Mouse (Mus musculus): ENCODE data around the gene Tsc1. TPM values are rescaled to one million over a fixed set of nuclear protein-coding genes. Genes with fewer than 3 reads are reported as not detected.
A peak's percentile ranks its signal among the peaks of the same experiment; 100 is the strongest.

Tsc1 gene
- total RNA-seq, 2 experiments from 2014 or later: 53.8 to 57.2 TPM

DNA sequence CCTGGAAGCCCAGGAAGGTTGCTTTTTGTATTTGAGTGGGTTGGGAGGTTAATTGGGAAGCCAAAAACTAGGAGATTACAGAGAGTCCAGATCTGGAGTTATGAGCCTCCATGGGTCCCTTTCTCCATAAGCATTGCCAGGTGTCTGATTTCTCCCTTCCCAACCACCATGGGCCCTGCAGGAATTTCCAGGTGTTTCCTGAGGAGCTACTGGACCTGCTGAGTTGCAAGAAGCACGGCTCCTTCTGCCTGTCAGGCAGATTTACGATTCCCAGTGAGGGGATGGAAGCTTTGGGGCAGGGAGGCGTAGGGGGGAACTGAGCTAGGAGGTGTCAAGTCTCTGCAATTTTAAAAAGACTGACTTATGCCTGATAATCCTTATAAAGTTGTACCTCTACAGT, 24.8 kb downstream of the Tsc1 start:
- DNase-seq (ENCODE audit: extremely low spot score in 1 of 2, low spot score in 2 of 2): no peak
- Histone ChIP-seq H3K4me3 (no peak overlapping the region), H3K27ac (no peak overlapping the region)
- no peak for TF ChIP-seq CTCF (IDR thresholded peaks at IDR 0.05)
- intact Hi-C loops (cut with DNase I): no loop called here

DNA sequence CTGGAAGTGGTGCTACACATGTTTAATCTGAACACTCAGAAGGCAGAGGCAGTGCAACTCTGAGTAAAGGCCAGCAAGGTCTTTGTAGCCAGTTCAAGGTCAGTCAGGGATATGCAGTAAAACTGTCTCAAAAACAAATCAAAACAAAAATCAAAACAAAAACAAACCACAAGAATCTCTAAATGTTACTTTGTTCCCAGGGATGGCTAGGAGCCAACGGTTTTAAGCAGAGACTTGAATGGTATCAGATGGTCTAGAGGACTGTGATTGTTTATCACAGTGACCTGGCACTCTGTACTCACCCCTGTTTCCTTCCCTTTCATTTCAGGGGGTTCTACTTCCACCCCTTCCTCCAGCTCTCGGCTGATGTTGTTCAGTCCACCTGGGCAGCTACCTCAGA, 30.4 kb downstream of the Tsc1 start:
- H3K27ac ChIP-seq: no peak overlapping the region
- no peak for TF ChIP-seq CTCF (IDR thresholded peaks at IDR 0.05)
- no peak overlapping the region for H3K4me3 ChIP-seq
- intact Hi-C loops (cut with DNase I): no loop called here
- DNase-seq (ENCODE audit: extremely low spot score in 1 of 2, low spot score in 2 of 2): no peak

DNA sequence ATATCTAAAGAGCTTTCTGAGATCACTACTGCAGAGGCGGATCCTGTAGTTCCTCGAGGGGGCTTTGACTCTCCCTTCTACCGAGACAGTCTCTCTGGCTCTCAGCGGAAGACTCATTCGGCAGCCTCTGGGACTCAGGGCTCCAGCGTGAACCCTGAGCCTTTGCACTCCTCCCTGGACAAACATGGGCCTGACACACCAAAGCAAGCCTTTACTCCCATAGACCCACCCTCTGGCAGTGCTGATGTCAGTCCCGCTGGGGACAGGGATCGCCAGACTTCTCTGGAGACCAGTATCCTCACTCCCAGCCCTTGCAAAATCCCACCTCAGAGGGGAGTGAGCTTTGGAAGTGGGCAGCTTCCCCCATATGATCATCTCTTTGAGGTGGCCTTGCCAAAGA, 35.0 kb downstream of the Tsc1 start:
- DNase-seq (ENCODE audit: extremely low spot score in 1 of 2, low spot score in 2 of 2): no peak
- no peak for TF ChIP-seq CTCF (IDR thresholded peaks at IDR 0.05)
- intact Hi-C loops (cut with DNase I): no loop called here
- Histone ChIP-seq H3K4me3 (no peak overlapping the region), H3K27ac (no peak overlapping the region)

DNA sequence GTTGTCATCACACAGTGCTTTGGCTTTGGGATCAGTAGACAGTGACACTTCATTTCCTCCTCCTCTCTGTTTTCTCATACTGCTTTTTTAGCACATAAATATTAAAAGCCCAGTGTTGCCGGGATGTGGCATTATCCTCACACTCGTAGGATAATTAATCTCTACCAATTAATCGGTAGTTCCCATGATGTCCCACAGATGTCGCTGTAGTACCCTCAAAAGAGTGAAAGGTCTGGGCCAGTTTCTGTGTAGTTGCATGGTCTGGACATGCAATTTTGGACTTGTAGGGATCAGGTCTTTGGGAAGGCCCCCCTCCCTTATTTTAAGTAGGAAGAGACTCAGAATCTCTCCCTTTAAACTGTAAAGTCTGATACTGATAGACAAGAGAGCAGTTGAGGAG, 39.7 kb downstream of the Tsc1 start:
- peak; percentile 25 to 36 for DNase-seq (ENCODE audit: extremely low spot score in 1 of 2, low spot score in 2 of 2)
- intact Hi-C loops (cut with DNase I): no loop called here
- H3K27ac ChIP-seq: no peak overlapping the region
- H3K4me3 ChIP-seq: no peak overlapping the region
- TF ChIP-seq CTCF (IDR thresholded peaks at IDR 0.05): peak; percentile 64

DNA sequence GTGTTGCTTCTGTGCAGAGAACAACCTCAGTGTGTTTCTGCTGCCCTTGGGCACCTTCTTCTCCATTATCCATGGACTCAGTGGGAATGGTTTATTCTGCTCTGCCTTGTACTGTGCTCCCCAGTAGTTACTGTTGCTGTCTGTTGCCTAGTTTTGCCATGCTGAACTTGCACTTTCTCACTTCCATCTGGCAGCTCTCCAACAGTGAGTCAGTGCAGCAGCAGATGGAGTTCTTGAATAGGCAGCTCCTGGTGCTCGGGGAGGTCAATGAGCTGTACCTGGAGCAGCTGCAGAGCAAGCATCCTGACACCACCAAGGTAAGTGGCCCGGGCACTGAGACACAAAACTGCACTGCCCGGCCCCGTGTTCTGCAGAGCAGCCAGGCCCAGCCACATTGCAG, 40.7 kb downstream of the Tsc1 start:
- Histone ChIP-seq H3K4me3 (no peak overlapping the region), H3K27ac (no peak overlapping the region)
- intact Hi-C loops (cut with DNase I): no loop called here
- TF ChIP-seq CTCF (IDR thresholded peaks at IDR 0.05): no peak
- peak; percentile 40 to 55 for DNase-seq (ENCODE audit: extremely low spot score in 1 of 2, low spot score in 2 of 2)

DNA sequence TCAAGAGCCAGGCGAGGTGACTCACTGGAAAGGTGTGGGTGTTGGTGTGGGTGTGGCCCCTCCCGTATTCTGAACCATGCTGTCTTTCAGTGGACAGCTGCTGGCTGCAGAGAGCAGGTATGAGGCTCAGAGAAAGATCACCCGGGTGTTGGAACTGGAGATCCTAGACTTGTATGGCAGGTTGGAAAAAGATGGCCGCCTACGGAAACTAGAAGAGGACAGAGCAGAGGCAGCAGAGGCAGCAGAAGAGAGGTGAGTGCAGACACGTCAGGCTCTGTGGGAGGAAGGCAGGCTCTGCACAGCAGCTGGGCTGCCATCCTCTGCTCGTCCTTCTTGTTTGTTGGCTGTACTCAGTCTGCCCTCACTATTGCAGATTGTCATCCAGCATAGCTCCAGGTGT, 44.9 kb downstream of the Tsc1 start:
- Histone ChIP-seq H3K27ac (peak overlapping the region; percentile 0; the same call in 1 of the 2 replicates), H3K4me3 (no peak overlapping the region)
- peak; percentile 35 to 40 for DNase-seq (ENCODE audit: extremely low spot score in 1 of 2, low spot score in 2 of 2)
- no peak for TF ChIP-seq CTCF (IDR thresholded peaks at IDR 0.05)
- intact Hi-C loops (cut with DNase I): no loop called here

DNA sequence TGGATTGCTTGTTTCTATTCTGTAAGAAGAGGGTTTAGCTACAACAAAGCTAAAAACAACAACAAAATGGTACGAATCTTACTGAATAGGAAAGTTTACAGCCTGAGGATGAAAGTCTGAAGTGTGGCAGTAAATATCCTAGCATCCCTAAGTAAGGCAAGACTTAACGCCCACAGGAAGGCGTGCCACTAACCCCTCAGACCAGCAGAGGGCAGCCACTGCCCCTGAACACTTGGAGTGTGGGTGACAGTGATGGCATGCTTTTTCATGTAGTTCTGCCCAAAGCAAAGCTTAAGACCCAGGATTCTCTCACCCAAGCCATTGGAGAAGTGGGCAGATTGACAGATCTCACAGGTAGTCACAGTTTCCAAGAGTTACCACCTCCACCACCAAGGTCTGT, 47.4 kb downstream of the Tsc1 start:
- intact Hi-C loops (cut with DNase I): no loop called here
- TF ChIP-seq CTCF (IDR thresholded peaks at IDR 0.05): peak; percentile 54
- H3K27ac ChIP-seq: no peak overlapping the region
- no peak for DNase-seq (ENCODE audit: extremely low spot score in 1 of 2, low spot score in 2 of 2)
- H3K4me3 ChIP-seq: no peak overlapping the region

DNA sequence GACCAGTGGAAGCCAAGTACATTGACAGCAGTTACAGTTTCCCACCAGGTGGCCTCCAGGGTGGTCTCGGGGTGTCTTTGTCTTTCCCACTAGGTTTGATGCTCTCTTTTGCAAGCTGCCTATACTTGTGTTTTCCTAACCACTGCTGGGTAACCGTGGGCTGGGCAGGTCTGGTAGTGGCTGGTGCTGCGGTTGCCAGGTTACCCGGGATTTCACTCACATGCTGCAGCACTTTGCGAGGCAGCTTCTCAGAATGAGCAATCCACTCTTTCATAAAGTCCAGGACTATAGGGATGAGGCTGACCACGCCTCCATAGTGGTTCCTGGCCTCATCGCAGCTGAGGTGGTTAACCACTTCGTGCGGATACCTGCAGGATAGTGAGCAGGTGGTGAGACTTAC, 51.7 kb downstream of the Tsc1 start:
- intact Hi-C loops (cut with DNase I): no loop called here
- H3K4me3 ChIP-seq: no peak overlapping the region
- peak in 1 of 2 experiments; percentile 26 for DNase-seq (ENCODE audit: extremely low spot score in 1 of 2, low spot score in 2 of 2)
- no peak for TF ChIP-seq CTCF (IDR thresholded peaks at IDR 0.05)
- H3K27ac ChIP-seq: no peak overlapping the region

DNA sequence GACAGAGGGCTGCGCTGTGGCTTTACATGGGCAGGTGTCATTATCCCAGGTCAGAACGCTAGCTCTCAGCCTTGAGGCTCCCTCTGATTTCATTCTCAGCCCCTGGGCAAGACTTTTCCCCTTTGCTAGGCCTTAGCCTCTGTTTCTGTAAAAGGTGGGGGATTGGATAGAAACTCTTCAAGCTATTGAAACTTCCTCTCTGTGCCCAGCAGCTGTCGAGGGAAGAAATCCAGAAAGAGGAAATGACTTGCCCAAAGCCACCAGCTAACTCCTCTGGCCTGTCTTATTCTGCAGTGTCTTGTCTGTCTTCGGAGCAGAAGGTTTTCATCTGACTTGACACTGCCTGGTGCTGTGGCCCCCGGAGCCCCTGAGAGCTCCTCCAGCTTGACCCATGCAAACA, 57.5 kb downstream of the Tsc1 start:
- no peak for TF ChIP-seq CTCF (IDR thresholded peaks at IDR 0.05)
- intact Hi-C loops (cut with DNase I): no loop called here
- DNase-seq (ENCODE audit: extremely low spot score in 1 of 2, low spot score in 2 of 2): no peak
- H3K27ac ChIP-seq: no peak overlapping the region
- no peak overlapping the region for H3K4me3 ChIP-seq

DNA sequence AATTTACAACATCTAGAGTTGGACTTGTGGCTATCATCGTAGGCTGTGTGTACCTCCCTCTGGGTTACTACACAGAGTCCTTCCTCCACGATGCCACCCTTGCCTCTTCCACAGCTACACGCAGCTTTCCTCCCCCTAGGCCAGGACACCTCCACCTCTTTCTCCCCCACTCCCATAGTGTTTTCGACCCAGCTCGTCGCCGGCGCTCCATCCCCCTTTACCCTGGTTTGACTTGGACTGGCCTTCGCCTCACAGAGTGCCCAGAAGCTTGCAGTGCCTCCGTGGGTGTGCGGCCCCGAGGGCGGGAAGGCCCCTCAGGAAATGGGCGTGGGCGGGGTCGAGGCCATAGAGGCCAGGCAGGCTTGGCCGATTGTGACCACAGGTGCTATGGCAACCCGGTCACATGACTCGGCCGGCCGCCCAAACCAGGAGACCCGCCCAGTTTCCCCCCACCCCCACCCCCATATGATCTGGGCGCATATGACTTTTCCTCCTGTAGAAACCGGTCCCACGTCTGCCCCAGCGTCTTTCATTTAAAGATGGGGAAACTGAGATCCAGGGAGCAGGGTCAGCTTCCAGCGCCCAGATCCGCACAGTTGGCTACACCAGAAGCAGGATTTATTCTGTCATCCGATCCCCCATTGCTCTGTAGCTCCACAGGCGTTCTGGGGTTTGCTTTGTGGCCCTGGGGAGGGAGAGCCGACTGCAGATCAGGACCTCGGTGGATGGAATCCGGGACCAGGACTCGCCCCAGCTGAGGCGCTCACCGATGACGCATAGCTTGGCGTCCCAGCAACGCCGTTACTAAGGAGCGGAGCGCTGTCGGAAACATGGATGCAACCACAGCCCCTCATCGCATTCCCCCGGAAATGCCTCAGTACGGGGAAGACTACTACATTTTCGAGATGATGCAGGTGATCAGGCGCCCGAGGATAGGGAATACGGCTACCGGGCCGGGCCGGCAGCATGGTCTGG, 58.6 kb downstream of the Tsc1 start, which contains the start of the genes Spaca9 and Ak8:
Gene Spaca9 (minus strand): TSS at position 367 of the 975 bp plus-strand sequence.
Gene Ak8 (plus strand): TSS at position 804 of the 975 bp plus-strand sequence.
- intact Hi-C loops (cut with DNase I): no loop called here

DNA sequence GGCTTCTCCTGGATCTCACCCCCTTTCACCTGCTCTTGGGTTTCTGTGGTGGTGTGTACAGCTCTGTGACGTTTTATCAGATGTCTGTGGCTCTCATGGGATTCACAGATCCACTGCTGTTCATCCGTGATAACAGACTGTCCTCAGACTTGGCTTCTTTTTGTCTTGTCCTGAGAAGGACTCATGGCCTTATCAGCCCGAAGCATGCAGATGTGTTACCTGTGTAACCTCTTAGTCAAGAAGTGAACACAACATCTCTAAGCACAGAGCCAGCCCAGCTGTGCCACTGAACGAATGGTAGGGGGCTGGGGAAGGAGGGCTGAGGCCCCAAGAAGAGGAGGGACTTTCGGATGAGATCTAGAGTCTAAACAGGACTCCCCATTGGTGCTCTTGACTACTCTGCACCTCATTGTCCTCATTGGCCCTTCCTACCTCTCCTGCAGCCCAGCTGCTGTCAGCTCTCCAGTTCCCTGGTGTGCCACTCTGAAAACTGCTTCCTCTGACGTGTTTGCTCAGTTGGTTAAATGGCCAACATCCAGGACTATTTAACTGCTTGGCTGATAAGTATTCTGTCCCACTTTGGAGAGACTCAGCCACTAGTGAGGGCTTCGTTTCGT, 60.7 kb downstream of the Tsc1 start:
- intact Hi-C loops (cut with DNase I): no loop called here
- no peak for DNase-seq (ENCODE audit: extremely low spot score in 1 of 2, low spot score in 2 of 2)
- H3K4me3 ChIP-seq: no peak overlapping the region
- no peak overlapping the region for H3K27ac ChIP-seq
- no peak for TF ChIP-seq CTCF (IDR thresholded peaks at IDR 0.05)

More for the DNA sequence above, 58.6 kb downstream of the Tsc1 start, which contains the start of the genes Spaca9 and Ak8:
- Histone ChIP-seq H3K27ac (peak within 1 kb of the TSS; percentile 84), H3K4me3 (peak within 1 kb of the TSS; percentile 51)
- DNase-seq (ENCODE audit: extremely low spot score in 1 of 2, low spot score in 2 of 2): peak; percentile 79 to 87
- no peak for TF ChIP-seq CTCF (IDR thresholded peaks at IDR 0.05)

DNA sequence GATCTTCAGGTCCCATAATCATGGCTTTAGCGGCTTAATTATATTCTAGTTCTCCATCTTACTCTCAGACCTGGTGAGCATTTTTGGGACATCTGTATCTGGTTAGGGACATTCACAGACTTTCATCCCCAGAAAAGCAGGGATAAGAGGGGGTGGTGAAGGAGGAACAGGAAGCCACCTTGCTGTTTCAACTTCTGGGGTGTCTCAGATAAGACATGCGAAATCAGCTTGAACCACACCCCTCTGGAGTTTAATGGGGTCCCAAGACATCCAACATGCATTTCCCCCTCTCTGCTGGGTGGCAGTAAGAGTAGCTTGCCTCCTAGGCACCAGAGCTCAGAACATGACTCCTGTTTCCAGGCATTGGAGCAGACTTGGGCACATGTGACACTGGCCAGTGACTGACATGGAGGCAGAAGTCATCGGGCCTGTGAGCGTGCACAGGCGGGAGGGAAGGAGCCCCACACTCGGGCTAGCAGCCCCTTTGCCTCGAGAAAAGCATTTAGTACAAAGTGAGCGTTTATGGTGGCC, 65.1 kb downstream of the Tsc1 start:
- no peak for TF ChIP-seq CTCF (IDR thresholded peaks at IDR 0.05)

More for the DNA sequence above, 65.1 kb downstream of the Tsc1 start:
- H3K27ac ChIP-seq: no peak overlapping the region
- no peak for DNase-seq (ENCODE audit: extremely low spot score in 1 of 2, low spot score in 2 of 2)
- no peak overlapping the region for H3K4me3 ChIP-seq
- intact Hi-C loops (cut with DNase I): no loop called here
